Mouse (Mus musculus): ENCODE measurements around the gene 4930486L24Rik. TPM values are rescaled to one million over a fixed set of nuclear protein-coding genes. Genes with fewer than 3 reads are reported as not detected.

4930486L24Rik gene
- total RNA-seq, 1 experiment, result 2.9 TPM

GRCm38 (mm10) chr13:60892301-60892700, 28.0 kb upstream of the 4930486L24Rik start:
- in situ Hi-C loops (cut with MboI; ENCODE audit: low sequenced_read_pairs in 2 of 2, unreplicated experiment in 2 of 2), result no loop called here
- no peak for TF ChIP-seq MAFK (IDR thresholded peaks at IDR 0.05; ENCODE audit: insufficient read depth, low read depth, low read length)
- TF ChIP-seq CHD2 (IDR thresholded peaks at IDR 0.05; ENCODE audit: low read depth, low read length), result no peak
- no peak for TF ChIP-seq ZC3H11A (IDR thresholded peaks at IDR 0.05; ENCODE audit: borderline replicate concordance, low read depth, low read length)
- no peak for TF ChIP-seq HCFC1 (IDR thresholded peaks at IDR 0.05; ENCODE audit: borderline replicate concordance, insufficient read depth, low read length)
- TF ChIP-seq ZNF384 (IDR thresholded peaks at IDR 0.05; ENCODE audit: low read depth, low read length), result no peak
- no peak overlapping the region for H3K9ac ChIP-seq (ENCODE audit: insufficient read depth, low read depth, low read length, poor library complexity, severe bottlenecking)

GRCm38 (mm10) chr13:60848241-60849120, 15.8 kb downstream of the 4930486L24Rik start:
- H3K9me3 ChIP-seq (ENCODE audit: control insufficient read depth, insufficient read depth, low read depth, low read length), result no peaks in the 10 kb centered on the region
- H3K9ac ChIP-seq (ENCODE audit: insufficient read depth, low read depth, low read length, poor library complexity, severe bottlenecking), result no peak overlapping the region
- H3K4me3 ChIP-seq (ENCODE audit: insufficient read depth in 1 of 2, low read depth in 1 of 2, low read length in 2 of 2, poor library complexity in 1 of 2, severe bottlenecking in 1 of 2), result no peak overlapping the region
- H3K27ac ChIP-seq (ENCODE audit: insufficient read depth, low read depth, low read length, poor library complexity, severe bottlenecking), result no peak overlapping the region
- in situ Hi-C loops (cut with MboI; ENCODE audit: low sequenced_read_pairs in 2 of 2, unreplicated experiment in 2 of 2), result no loop called here
- no peak for DNase-seq (ENCODE audit: low read depth, low spot score)
- no peaks in the 10 kb centered on the region for H3K36me3 ChIP-seq (ENCODE audit: control insufficient read depth, insufficient read depth, low read length, poor library complexity, severe bottlenecking)
- TF ChIP-seq CHD2 (IDR thresholded peaks at IDR 0.05; ENCODE audit: low read depth, low read length) (no peak), HCFC1 (IDR thresholded peaks at IDR 0.05; ENCODE audit: borderline replicate concordance, insufficient read depth, low read length) (no peak), MAFK (IDR thresholded peaks at IDR 0.05; ENCODE audit: insufficient read depth, low read depth, low read length) (no peak), ZNF384 (IDR thresholded peaks at IDR 0.05; ENCODE audit: low read depth, low read length) (no peak), ZC3H11A (IDR thresholded peaks at IDR 0.05; ENCODE audit: borderline replicate concordance, low read depth, low read length) (no peak)
- no peaks in the 10 kb centered on the region for H3K4me1 ChIP-seq (ENCODE audit: control insufficient read depth in 2 of 2, insufficient read depth in 2 of 2, low read length in 2 of 2, poor library complexity in 1 of 2)

More at GRCm38 (mm10) chr13:60892301-60892700, 28.0 kb upstream of the 4930486L24Rik start:
- no peak for DNase-seq (ENCODE audit: low read depth, low spot score)
- H3K4me1 ChIP-seq (ENCODE audit: control insufficient read depth in 2 of 2, insufficient read depth in 2 of 2, low read length in 2 of 2, poor library complexity in 1 of 2), result no peaks in the 10 kb centered on the region
- H3K27ac ChIP-seq (ENCODE audit: insufficient read depth, low read depth, low read length, poor library complexity, severe bottlenecking), result no peak overlapping the region
- no peaks in the 10 kb centered on the region for H3K36me3 ChIP-seq (ENCODE audit: control insufficient read depth, insufficient read depth, low read length, poor library complexity, severe bottlenecking)
- no peaks in the 10 kb centered on the region for H3K9me3 ChIP-seq (ENCODE audit: control insufficient read depth, insufficient read depth, low read depth, low read length)
- H3K4me3 ChIP-seq (ENCODE audit: insufficient read depth in 1 of 2, low read depth in 1 of 2, low read length in 2 of 2, poor library complexity in 1 of 2, severe bottlenecking in 1 of 2), result no peak overlapping the region

DNA sequence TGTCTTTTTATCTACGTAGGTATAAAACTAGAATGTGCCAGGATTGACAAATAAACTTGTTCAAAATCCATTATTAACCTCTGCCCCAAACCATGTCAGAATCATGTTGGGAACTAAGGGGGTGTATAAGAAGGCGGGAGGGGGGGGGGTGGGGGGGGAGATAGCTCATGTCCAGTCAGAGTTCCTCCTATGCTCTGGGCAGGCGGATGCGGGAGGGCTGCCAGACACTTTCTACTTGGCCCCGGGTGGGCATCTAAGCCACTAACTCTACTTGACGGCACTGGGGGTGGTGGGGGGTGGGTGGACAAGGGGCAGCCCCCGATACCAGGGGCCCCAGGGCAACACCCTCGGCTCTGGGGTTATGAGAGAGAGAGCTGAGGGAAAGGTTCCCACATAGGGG, 21.1 kb downstream of the 4930486L24Rik start:
- DNase-seq (ENCODE audit: low read depth, low spot score), result no peak
- H3K27ac ChIP-seq (ENCODE audit: insufficient read depth, low read depth, low read length, poor library complexity, severe bottlenecking), result no peak overlapping the region
- no peaks in the 10 kb centered on the region for H3K4me1 ChIP-seq (ENCODE audit: control insufficient read depth in 2 of 2, insufficient read depth in 2 of 2, low read length in 2 of 2, poor library complexity in 1 of 2)
- in situ Hi-C loops (cut with MboI; ENCODE audit: low sequenced_read_pairs in 2 of 2, unreplicated experiment in 2 of 2), result no loop called here
- H3K4me3 ChIP-seq (ENCODE audit: insufficient read depth in 1 of 2, low read depth in 1 of 2, low read length in 2 of 2, poor library complexity in 1 of 2, severe bottlenecking in 1 of 2), result no peak overlapping the region
- TF ChIP-seq HCFC1 (IDR thresholded peaks at IDR 0.05; ENCODE audit: borderline replicate concordance, insufficient read depth, low read length) (no peak), ZC3H11A (IDR thresholded peaks at IDR 0.05; ENCODE audit: borderline replicate concordance, low read depth, low read length) (no peak), CHD2 (IDR thresholded peaks at IDR 0.05; ENCODE audit: low read depth, low read length) (no peak), ZNF384 (IDR thresholded peaks at IDR 0.05; ENCODE audit: low read depth, low read length) (no peak), MAFK (IDR thresholded peaks at IDR 0.05; ENCODE audit: insufficient read depth, low read depth, low read length) (no peak)
- H3K9me3 ChIP-seq (ENCODE audit: control insufficient read depth, insufficient read depth, low read depth, low read length), result no peaks in the 10 kb centered on the region
- no peaks in the 10 kb centered on the region for H3K36me3 ChIP-seq (ENCODE audit: control insufficient read depth, insufficient read depth, low read length, poor library complexity, severe bottlenecking)
- no peak overlapping the region for H3K9ac ChIP-seq (ENCODE audit: insufficient read depth, low read depth, low read length, poor library complexity, severe bottlenecking)

DNA sequence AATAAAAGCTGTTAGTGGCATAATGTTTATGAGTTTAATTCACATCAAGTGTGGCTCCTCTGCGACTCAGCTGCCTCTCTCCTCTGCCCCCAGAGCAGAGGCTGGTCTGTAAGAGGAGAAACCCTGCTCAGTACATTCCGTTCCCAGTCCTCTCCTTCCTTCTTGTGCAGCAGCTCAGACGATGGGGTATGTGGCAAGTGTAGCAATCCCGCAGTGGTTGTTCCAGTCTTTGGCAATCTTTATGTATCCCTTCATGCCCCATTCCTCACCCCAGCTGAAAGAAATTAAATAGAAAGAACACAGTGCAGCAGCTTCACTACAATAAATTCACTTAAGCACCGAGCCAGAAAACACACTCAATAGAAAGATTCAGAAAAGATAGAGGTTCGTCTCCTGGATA, 21.6 kb downstream of the 4930486L24Rik start:
- H3K4me1 ChIP-seq (ENCODE audit: control insufficient read depth in 2 of 2, insufficient read depth in 2 of 2, low read length in 2 of 2, poor library complexity in 1 of 2), result no peaks in the 10 kb centered on the region
- no peak for DNase-seq (ENCODE audit: low read depth, low spot score)
- in situ Hi-C loops (cut with MboI; ENCODE audit: low sequenced_read_pairs in 2 of 2, unreplicated experiment in 2 of 2), result no loop called here
- no peaks in the 10 kb centered on the region for H3K36me3 ChIP-seq (ENCODE audit: control insufficient read depth, insufficient read depth, low read length, poor library complexity, severe bottlenecking)
- no peaks in the 10 kb centered on the region for H3K9me3 ChIP-seq (ENCODE audit: control insufficient read depth, insufficient read depth, low read depth, low read length)
- H3K9ac ChIP-seq (ENCODE audit: insufficient read depth, low read depth, low read length, poor library complexity, severe bottlenecking), result no peak overlapping the region
- no peak overlapping the region for H3K27ac ChIP-seq (ENCODE audit: insufficient read depth, low read depth, low read length, poor library complexity, severe bottlenecking)
- H3K4me3 ChIP-seq (ENCODE audit: insufficient read depth in 1 of 2, low read depth in 1 of 2, low read length in 2 of 2, poor library complexity in 1 of 2, severe bottlenecking in 1 of 2), result no peak overlapping the region
- TF ChIP-seq MAFK (IDR thresholded peaks at IDR 0.05; ENCODE audit: insufficient read depth, low read depth, low read length) (no peak), ZC3H11A (IDR thresholded peaks at IDR 0.05; ENCODE audit: borderline replicate concordance, low read depth, low read length) (no peak), HCFC1 (IDR thresholded peaks at IDR 0.05; ENCODE audit: borderline replicate concordance, insufficient read depth, low read length) (no peak), ZNF384 (IDR thresholded peaks at IDR 0.05; ENCODE audit: low read depth, low read length) (no peak), CHD2 (IDR thresholded peaks at IDR 0.05; ENCODE audit: low read depth, low read length) (no peak)

Measured in ES-E14 (cell line).